Mouse (Mus musculus) G1E (cell line): ENCODE measurements around the gene 4930548H24Rik. TPM values are rescaled to one million over a fixed set of nuclear protein-coding genes. Genes with fewer than 3 reads are reported as not detected.
A peak's percentile ranks its signal among the peaks of the same experiment; 100 is the strongest.
"Not testable (repeated sequence)": the region's sequence is repeated elsewhere in the genome, so short reads cannot be mapped to it uniquely, and the experiment has no call there.

ENCODE experiments used
- ATAC-seq: 2 replicates; pipeline ENCODE4 v1.8.0; 2016; ENCODE audit warnings: mild to moderate bottlenecking; ENCODE audit not compliant: insufficient number of reproducible peaks, poor library complexity, low FRiP score, severe bottlenecking; ENCODE audit errors: extremely low read depth
- DNase-seq: peaks from one replicate; pipeline ENCODE4 v3.0.0; 2012; ENCODE audit warnings: low spot score
- H3K27me3 ChIP-seq: 2 replicates; pipeline ENCODE4 v1.6.1; 2012; ENCODE audit warnings: mild to moderate bottlenecking, low read length, inconsistent platforms; ENCODE audit not compliant: insufficient read depth
- H3K36me3 ChIP-seq: replicated peaks from 2 replicates; pipeline ENCODE3; 2012; ENCODE audit warnings: mild to moderate bottlenecking, inconsistent platforms
- H3K4me1 ChIP-seq: 2 replicates; pipeline ENCODE4 v1.6.1; 2012; ENCODE audit warnings: low read depth, low read length, inconsistent platforms, mixed read lengths; ENCODE audit not compliant: insufficient read depth
- H3K4me3 ChIP-seq: 2 replicates; pipeline ENCODE4 v1.5.1; 2012; ENCODE audit warnings: low read depth, mild to moderate bottlenecking, inconsistent platforms, low read length, moderate library complexity, mixed read lengths
- H3K9me3 ChIP-seq: replicated peaks from 2 replicates; pipeline ENCODE4 v1.6.1; 2012; ENCODE audit warnings: inconsistent platforms
- CTCF ChIP-seq: IDR thresholded peaks from 2 replicates; pipeline ENCODE4 v1.5.1; 2012; ENCODE audit warnings: low read depth, low read length, inconsistent platforms, mixed read lengths
- GATA1 ChIP-seq: IDR thresholded peaks from 2 replicates; pipeline ENCODE4 v1.6.1; 2012; ENCODE audit warnings: borderline replicate concordance, low read length, inconsistent platforms, mixed read lengths
- GATA2 ChIP-seq: IDR thresholded peaks from 2 replicates; pipeline ENCODE4 v1.6.1; 2012; ENCODE audit warnings: low read depth, low read length, inconsistent platforms, borderline replicate concordance
- POLR2AphosphoS5 ChIP-seq: IDR thresholded peaks from 2 replicates; pipeline ENCODE4 v1.6.1; 2012; ENCODE audit warnings: low read depth, low read length, inconsistent platforms; ENCODE audit not compliant: insufficient replicate concordance
- TAL1 ChIP-seq: conservative IDR thresholded peaks from 2 replicates; pipeline ENCODE4 v1.6.1; 2012; ENCODE audit warnings: low read depth, low read length, inconsistent platforms, mixed read lengths
- polyA plus RNA-seq: library from polyadenylated mRNA; stranded (reverse); fragments of >175 nt; gene quantifications from 2 replicates; pipeline ENCODE4 v1.2.3, GENCODE M21; 2012
- total RNA-seq, 2 experiments: library from RNA; stranded (forward) in 1 of 2; stranded (reverse) in 1 of 2; fragments of 200-1000 nt in 1 of 2; fragments of >200 nt in 1 of 2; fragmentation: Nextera tagmentation in 1 of 2; gene quantifications; 2 replicates each; pipeline ENCODE4 v1.2.3; 2014 to 2017

Gene 4930548H24Rik
- total and polyA plus RNA-seq, 3 experiments = 0.55 TPM; not detected in 2

- ATAC-seq (no peak), DNase-seq (no peak)
- Histone ChIP-seq H3K36me3 (peaks cover 93% of the 10 kb centered on the region), H3K27me3 (no peaks in the 10 kb centered on the region), H3K9me3 (no peaks in the 10 kb centered on the region), H3K4me1 (no peaks in the 10 kb centered on the region), H3K4me3 (no peak overlapping the region)
- TF ChIP-seq TAL1 = no peak
- no peak for TF ChIP-seq GATA2
- TF ChIP-seq CTCF = no peak
- no peak for TF ChIP-seq POLR2AphosphoS5
- TF ChIP-seq GATA1 = no peak
Measured at GRCm38 (mm10) chr5:31504843-31505242, 19.3 kb downstream of the 4930548H24Rik start.

- TF ChIP-seq POLR2AphosphoS5 = no peak
- TF ChIP-seq TAL1 = no peak
- TF ChIP-seq CTCF = no peak
- TF ChIP-seq GATA1 = no peak
- TF ChIP-seq GATA2 = no peak
- H3K36me3 ChIP-seq = peaks cover 95% of the 10 kb centered on the region
- H3K27me3 ChIP-seq = no peaks in the 10 kb centered on the region
- no peaks in the 10 kb centered on the region for H3K9me3 ChIP-seq
- no peak overlapping the region for H3K4me3 ChIP-seq
- H3K4me1 ChIP-seq = peaks cover 29% of the 10 kb centered on the region
- DNase-seq = peak; percentile 82
- 0 out of 2 replicates have a peak, but pooled peaks have one; percentile 28 for ATAC-seq
Measured at GRCm38 (mm10) chr5:31512481-31512880, 26.9 kb downstream of the 4930548H24Rik start.

- H3K4me3 ChIP-seq = no peak overlapping the region
- no peak for TF ChIP-seq GATA1
- DNase-seq (no peak), ATAC-seq (no peak)
- H3K27me3 ChIP-seq = no peaks in the 10 kb centered on the region
- no peaks in the 10 kb centered on the region for H3K9me3 ChIP-seq
- peaks cover 23% of the 10 kb centered on the region for H3K4me1 ChIP-seq
- H3K36me3 ChIP-seq = peaks cover 85% of the 10 kb centered on the region
Measured at GRCm38 (mm10) chr5:31520556-31520955, 35.0 kb downstream of the 4930548H24Rik start.

- peak within 1 kb of the TSS; percentile 98 for H3K4me3 ChIP-seq
Measured at GRCm38 (mm10) chr5:31526354-31527116, 41.0 kb downstream of the 4930548H24Rik start, which contains the start of gene Slc4a1ap. Gene Slc4a1ap (plus strand): TSS chr5:31526995.

GRCm38 (mm10) chr5:31527117-31527680, 41.7 kb downstream of the 4930548H24Rik start:
- no peak for TF ChIP-seq GATA1
- no peak for TF ChIP-seq TAL1
- TF ChIP-seq POLR2AphosphoS5 = no peak
- TF ChIP-seq GATA2 = no peak
- TF ChIP-seq CTCF = no peak
- no peaks in the 10 kb centered on the region for H3K9me3 ChIP-seq
- H3K4me3 ChIP-seq = peak overlapping the region; percentile 98
- peaks cover 59% of the 10 kb centered on the region for H3K36me3 ChIP-seq
- H3K27me3 ChIP-seq = no peaks in the 10 kb centered on the region
- no peak for ATAC-seq
- H3K4me1 ChIP-seq = peaks cover 37% of the 10 kb centered on the region
- no peak for DNase-seq

More at GRCm38 (mm10) chr5:31526354-31527116, 41.0 kb downstream of the 4930548H24Rik start, which contains the start of gene Slc4a1ap:
- peaks cover 37% of the 10 kb centered on the region for H3K4me1 ChIP-seq
- H3K36me3 ChIP-seq = peaks cover 56% of the 10 kb centered on the region
- TF ChIP-seq GATA1 = no peak
- TF ChIP-seq TAL1 = no peak
- ATAC-seq (peak; percentile 81), DNase-seq (peak; percentile 82)
- H3K9me3 ChIP-seq = no peaks in the 10 kb centered on the region
- no peaks in the 10 kb centered on the region for H3K27me3 ChIP-seq

GRCm38 (mm10) chr5:31527707-31528106, 42.2 kb downstream of the 4930548H24Rik start, which contains the start of gene Supt7l:
Gene Supt7l (minus strand): TSS chr5:31527807.
- not testable (repeated sequence) for DNase-seq, ATAC-seq, H3K9me3 ChIP-seq, H3K27me3 ChIP-seq
- H3K36me3 ChIP-seq = peaks cover 59% of the 10 kb centered on the region
- H3K4me1 ChIP-seq = peaks cover 34% of the 10 kb centered on the region
- peak within 1 kb of the TSS; percentile 98 for H3K4me3 ChIP-seq
